Mouse (Mus musculus): ENCODE measurements around the gene Map4k2.
"Not testable (repeated sequence)": the region's sequence is repeated elsewhere in the genome, so short reads cannot be mapped to it uniquely, and the experiment has no call there.

Gene Map4k2

GRCm38 (mm10) chr19:6340524-6341452 is at the start of gene Map4k2:
TSS of gene Map4k2 (plus strand) at chr19:6341135.
- DNase-seq, result peak; percentile 86

- DNase-seq, result no peak
Observed at GRCm38 (mm10) chr19:6292262-6292661, 48.7 kb upstream of the Map4k2 start.

GRCm38 (mm10) chr19:6294301-6294700 is 46.6 kb upstream of the Map4k2 start:
- no peak for DNase-seq

GRCm38 (mm10) chr19:6296551-6297210 is 44.3 kb upstream of the Map4k2 start:
- no peak for DNase-seq

- DNase-seq, result no peak
Observed at GRCm38 (mm10) chr19:6297641-6298040, 43.3 kb upstream of the Map4k2 start.

- DNase-seq, result no peak
Observed at GRCm38 (mm10) chr19:6299003-6299402, 41.9 kb upstream of the Map4k2 start.

GRCm38 (mm10) chr19:6299450-6300267 is 41.3 kb upstream of the Map4k2 start:
- DNase-seq, result no peak

- DNase-seq, result peak; percentile 62
Observed at GRCm38 (mm10) chr19:6300402-6300841, 40.5 kb upstream of the Map4k2 start.

GRCm38 (mm10) chr19:6302114-6302513 is 38.8 kb upstream of the Map4k2 start:
- no peak for DNase-seq

GRCm38 (mm10) chr19:6302522-6302921 is 38.4 kb upstream of the Map4k2 start:
- peak; percentile 95 for DNase-seq

GRCm38 (mm10) chr19:6303831-6304230 is 37.1 kb upstream of the Map4k2 start:
- peak; percentile 75 for DNase-seq

- peak; percentile 92 for DNase-seq
Observed at GRCm38 (mm10) chr19:6304787-6305516, 36.0 kb upstream of the Map4k2 start.

- peak; percentile 67 for DNase-seq
Observed at GRCm38 (mm10) chr19:6305517-6306115, 35.3 kb upstream of the Map4k2 start.

- peak; percentile 93 for DNase-seq
Observed at GRCm38 (mm10) chr19:6306137-6306551, 34.8 kb upstream of the Map4k2 start, which contains the start of gene Cdc42bpg. TSS of gene Cdc42bpg (plus strand) at chr19:6306456.

- peak; percentile 84 for DNase-seq
Observed at GRCm38 (mm10) chr19:6306586-6306985, 34.3 kb upstream of the Map4k2 start.

GRCm38 (mm10) chr19:6307733-6308531 is 33.0 kb upstream of the Map4k2 start:
- DNase-seq, result peak; percentile 83

- peak; percentile 78 for DNase-seq
Observed at GRCm38 (mm10) chr19:6310181-6310580, 30.8 kb upstream of the Map4k2 start.

- not testable (repeated sequence) for DNase-seq
Observed at GRCm38 (mm10) chr19:6311783-6312182, 29.2 kb upstream of the Map4k2 start.

- peak; percentile 57 for DNase-seq
Observed at GRCm38 (mm10) chr19:6313796-6314195, 27.1 kb upstream of the Map4k2 start.

GRCm38 (mm10) chr19:6314513-6314912 is 26.4 kb upstream of the Map4k2 start:
- DNase-seq, result peak; percentile 48

GRCm38 (mm10) chr19:6315573-6315972 is 25.4 kb upstream of the Map4k2 start:
- DNase-seq, result peak; percentile 84
